Mouse (Mus musculus): ENCODE measurements around the gene Cobl. TPM values are rescaled to one million over a fixed set of nuclear protein-coding genes. Genes with fewer than 3 reads are reported as not detected.

The Cobl gene
- polyA plus RNA-seq, 1 experiment from 2014 or later, result 16.1 TPM

DNA sequence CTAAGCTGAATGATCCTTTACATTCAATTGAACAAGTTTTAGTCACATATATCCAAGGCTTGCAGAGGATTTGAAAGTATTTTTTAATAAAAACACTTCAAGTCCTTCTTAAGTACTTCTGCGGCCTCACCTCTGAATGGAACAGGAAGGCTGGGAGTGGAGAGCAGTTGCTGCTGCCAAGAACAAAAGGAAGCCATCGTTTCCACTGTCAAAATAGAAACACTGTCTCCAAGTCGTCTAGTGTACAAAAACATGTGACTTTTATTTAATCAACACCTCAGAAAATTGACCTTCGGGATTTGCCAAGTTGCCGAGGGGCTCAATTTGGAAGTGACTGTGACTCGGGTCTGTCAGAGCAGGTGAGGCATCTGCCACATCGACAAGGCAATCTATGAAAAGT, 184.0 kb downstream of the Cobl start:
- WGBS, result 69% methylated on average over 7 of the region's 7 CpGs
- Histone ChIP-seq H3K4me3 (no peak overlapping the region), H3K9me3 (no peaks in the 10 kb centered on the region), H3K36me3 (replicated peaks) (no peaks in the 10 kb centered on the region), H3K27me3 (replicated peaks) (no peaks in the 10 kb centered on the region), H3K4me2 (no peak overlapping the region), H3K27ac (no peak overlapping the region), H3K9ac (no peak overlapping the region), H3K4me1 (no peaks in the 10 kb centered on the region)
- no peak for ATAC-seq (replicated peaks)

DNA sequence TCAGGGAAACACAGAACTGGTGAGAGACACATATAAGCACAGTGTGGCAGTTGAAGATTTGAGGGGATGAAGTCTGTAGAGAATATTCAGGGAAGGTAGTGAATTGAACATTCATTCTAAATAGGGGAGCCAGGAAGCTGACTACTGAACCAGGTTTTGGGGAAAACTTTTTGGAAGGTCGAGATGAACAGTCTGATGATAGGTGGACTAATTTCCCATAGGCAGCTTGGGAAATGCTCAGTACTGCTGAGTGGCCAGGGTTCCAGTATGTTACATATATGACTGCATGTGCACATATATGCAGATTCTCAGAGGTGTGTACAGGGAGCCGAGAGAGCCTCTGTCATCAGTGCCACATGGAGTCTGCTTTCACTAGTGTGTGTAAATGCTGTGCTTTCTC, 190.5 kb downstream of the Cobl start:
- Histone ChIP-seq H3K4me2 (no peak overlapping the region), H3K4me3 (no peak overlapping the region), H3K27me3 (replicated peaks) (no peaks in the 10 kb centered on the region), H3K27ac (no peak overlapping the region), H3K9ac (no peak overlapping the region), H3K4me1 (no peaks in the 10 kb centered on the region), H3K9me3 (no peaks in the 10 kb centered on the region), H3K36me3 (replicated peaks) (no peaks in the 10 kb centered on the region)
- WGBS, result 81% methylated on average over 2 of the region's 2 CpGs
- no peak for ATAC-seq (replicated peaks)

DNA sequence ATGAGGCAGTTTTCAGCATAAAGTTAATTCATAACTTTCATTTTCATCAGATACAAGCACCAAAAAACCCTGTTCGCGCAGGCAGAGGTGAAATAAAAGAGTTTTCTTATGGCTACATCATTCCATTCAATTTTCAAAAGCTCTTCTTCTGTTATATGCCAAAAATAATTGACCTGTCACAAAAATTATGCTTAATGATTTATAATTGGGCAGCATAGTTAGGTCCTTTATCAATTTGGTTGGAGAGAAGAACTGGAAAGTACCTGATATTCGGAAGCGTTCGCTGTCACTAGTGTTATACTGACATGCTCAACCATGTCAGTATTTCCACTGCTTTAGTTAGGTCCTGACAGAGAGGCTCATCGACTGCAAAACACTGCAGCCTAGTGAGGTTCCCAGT, 191.0 kb downstream of the Cobl start:
- no peak for ATAC-seq (replicated peaks)
- Histone ChIP-seq H3K27ac (no peak overlapping the region), H3K36me3 (replicated peaks) (no peaks in the 10 kb centered on the region), H3K4me2 (no peak overlapping the region), H3K9ac (no peak overlapping the region), H3K9me3 (no peaks in the 10 kb centered on the region), H3K4me1 (no peaks in the 10 kb centered on the region), H3K4me3 (no peak overlapping the region), H3K27me3 (replicated peaks) (no peaks in the 10 kb centered on the region)
- WGBS, result 88% methylated on average over 6 of the region's 6 CpGs

DNA sequence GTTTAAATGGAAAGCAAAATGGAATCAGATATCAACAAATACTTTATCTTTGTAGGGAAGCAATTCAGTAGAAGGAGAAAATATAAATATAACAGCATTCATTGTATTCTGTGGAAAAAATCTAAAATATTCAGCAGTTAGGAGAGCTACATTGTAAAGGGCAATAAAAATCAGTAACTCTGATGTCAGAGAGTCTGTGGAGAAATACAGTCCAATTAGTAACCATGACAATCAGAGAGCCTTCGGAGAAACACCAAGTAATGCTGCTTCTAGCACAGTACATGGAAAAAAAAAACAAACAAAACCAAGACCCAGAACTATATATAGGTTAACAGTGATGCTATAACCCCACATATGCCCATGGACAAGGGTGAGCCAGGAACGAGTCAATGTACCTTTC, 206.3 kb downstream of the Cobl start:
- Histone ChIP-seq H3K4me3 (no peak overlapping the region), H3K9ac (no peak overlapping the region), H3K4me2 (no peak overlapping the region), H3K4me1 (peaks cover 5% of the 10 kb centered on the region; the same call in 1 of the 2 replicates), H3K9me3 (no peaks in the 10 kb centered on the region), H3K27me3 (replicated peaks) (no peaks in the 10 kb centered on the region), H3K27ac (no peak overlapping the region), H3K36me3 (replicated peaks) (no peaks in the 10 kb centered on the region)
- ATAC-seq (replicated peaks), result no peak
- WGBS, result 52% methylated on average over 2 of the region's 2 CpGs

DNA sequence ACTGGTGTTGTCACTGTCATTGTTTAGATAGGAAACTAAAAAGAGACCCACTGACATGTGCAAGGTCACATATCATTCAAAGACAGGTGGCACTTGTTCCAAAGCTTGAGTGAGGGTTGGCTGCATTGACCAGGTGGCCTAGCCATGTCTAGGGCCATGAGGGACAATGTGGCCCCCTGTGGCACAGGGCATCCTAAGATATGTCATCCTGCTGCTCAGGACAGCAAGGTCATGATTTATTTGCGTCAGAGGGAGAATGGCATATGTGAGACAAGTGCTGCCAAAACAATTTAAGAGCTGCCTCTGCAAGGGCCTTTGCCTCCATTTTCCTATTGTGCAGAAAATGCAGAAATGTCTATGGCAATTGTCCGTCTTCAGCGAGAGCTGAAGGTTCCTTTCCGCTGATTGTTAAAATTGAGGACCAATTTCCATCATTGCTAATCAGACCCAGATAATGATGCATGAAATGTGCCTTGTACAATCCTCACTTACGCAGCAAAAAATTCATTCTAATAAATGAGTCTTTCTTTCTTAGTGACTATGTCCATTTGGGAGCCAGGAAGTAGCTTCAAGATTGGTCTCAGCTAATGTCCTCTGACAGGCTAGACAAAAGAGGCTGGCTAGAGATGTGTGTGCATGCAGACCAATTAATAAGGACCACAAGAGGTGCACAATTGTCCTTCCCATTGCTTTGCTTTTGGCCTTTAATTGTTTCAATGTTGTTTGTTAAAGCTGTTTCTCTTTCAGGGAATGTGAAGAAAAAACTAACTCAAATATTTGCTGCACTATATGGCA, 207.2 kb downstream of the Cobl start:
- no peak overlapping the region for H3K9ac ChIP-seq
- WGBS, result 54% methylated on average over 5 of the region's 5 CpGs
- H3K27ac ChIP-seq, result no peak overlapping the region
- no peak for ATAC-seq (replicated peaks)
- H3K4me1 ChIP-seq, result peaks cover 5% of the 10 kb centered on the region; the same call in 1 of the 2 replicates
- no peaks in the 10 kb centered on the region for H3K36me3 ChIP-seq (replicated peaks)
- H3K4me2 ChIP-seq, result no peak overlapping the region
- no peaks in the 10 kb centered on the region for H3K27me3 ChIP-seq (replicated peaks)
- no peak overlapping the region for H3K4me3 ChIP-seq
- no peaks in the 10 kb centered on the region for H3K9me3 ChIP-seq

DNA sequence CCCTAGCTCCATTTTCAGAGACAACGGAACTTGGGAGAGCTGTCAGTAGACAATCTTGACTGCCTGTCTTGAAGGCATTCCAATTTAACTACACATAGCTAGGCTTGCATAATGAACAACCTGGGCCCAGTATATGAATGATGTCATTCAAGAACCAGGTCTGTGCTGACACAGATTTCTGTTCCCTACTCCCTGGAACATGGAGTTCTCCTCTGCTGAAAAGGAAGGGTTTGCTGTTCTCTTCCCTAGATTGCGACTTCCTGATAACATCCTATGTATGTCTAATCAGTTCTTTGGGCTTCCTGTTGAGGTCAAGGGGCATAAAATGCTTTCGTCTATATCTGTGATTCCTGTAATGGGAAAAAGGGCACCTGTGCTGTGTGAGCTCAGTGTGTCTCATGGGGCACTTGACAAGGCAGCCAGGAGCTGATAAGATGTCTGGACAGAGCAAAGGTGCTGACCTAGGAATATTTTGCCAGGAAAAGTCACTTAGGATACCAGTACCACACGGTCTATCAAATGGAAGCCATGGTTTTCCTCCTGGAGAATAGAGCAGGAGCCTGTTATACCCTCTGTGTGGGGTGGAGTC, 219.3 kb downstream of the Cobl start:
- Histone ChIP-seq H3K36me3 (replicated peaks) (no peaks in the 10 kb centered on the region), H3K27me3 (replicated peaks) (no peaks in the 10 kb centered on the region), H3K4me2 (no peak overlapping the region), H3K9me3 (no peaks in the 10 kb centered on the region), H3K9ac (no peak overlapping the region), H3K27ac (no peak overlapping the region), H3K4me1 (no peaks in the 10 kb centered on the region), H3K4me3 (no peak overlapping the region)
- no peak for ATAC-seq (replicated peaks)
- 84% methylated on average over 4 of the region's 4 CpGs for WGBS

DNA sequence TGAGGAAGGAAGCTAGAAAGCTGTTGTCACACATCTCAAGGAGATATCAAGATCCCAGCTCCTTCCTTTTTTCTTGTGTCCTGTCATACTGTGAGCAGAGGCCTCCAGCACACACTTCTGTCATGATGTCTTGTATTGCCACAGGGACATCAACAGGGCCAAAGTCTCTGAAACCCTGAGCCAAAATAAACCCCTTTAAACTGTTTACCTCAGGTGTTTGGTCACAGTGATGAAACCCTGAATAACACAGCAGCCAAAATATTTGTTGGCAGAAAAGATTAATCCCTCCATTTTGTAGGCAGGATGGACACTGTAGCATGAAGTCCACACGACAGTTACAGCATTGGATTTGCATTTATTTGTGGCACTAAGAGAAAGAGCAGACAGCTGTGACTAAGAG, 228.4 kb downstream of the Cobl start:
- H3K9me3 ChIP-seq, result no peaks in the 10 kb centered on the region
- no peak overlapping the region for H3K9ac ChIP-seq
- no peak overlapping the region for H3K4me3 ChIP-seq
- H3K27me3 ChIP-seq (replicated peaks), result no peaks in the 10 kb centered on the region
- peaks cover 5% of the 10 kb centered on the region; the same call in 1 of the 2 replicates for H3K36me3 ChIP-seq (replicated peaks)
- ATAC-seq (replicated peaks), result no peak
- 39% methylated on average over 1 of the region's 1 CpGs for WGBS
- H3K4me2 ChIP-seq, result no peak overlapping the region
- H3K27ac ChIP-seq, result no peak overlapping the region
- H3K4me1 ChIP-seq, result no peaks in the 10 kb centered on the region

DNA sequence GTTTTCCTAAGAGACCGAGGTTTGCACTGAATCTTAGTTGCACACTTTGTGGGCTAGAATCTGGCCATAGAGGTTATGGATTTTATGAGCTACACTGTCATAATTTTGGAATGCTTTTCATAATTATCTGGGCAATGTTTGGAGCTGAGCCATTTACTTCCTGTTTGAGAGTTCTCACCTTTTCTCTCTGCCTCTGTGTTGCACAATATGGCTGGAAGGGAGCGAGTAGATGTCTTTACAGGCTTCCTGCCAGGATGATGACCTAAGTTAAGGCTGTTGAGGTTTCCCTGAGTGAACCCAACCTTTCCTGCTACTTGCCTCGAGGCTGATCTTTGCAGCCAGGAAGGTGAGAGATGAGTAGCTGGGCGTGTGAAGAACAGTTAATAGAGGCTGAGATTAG, 229.9 kb downstream of the Cobl start:
- Histone ChIP-seq H3K9ac (no peak overlapping the region), H3K4me1 (no peaks in the 10 kb centered on the region), H3K4me2 (no peak overlapping the region), H3K27me3 (replicated peaks) (no peaks in the 10 kb centered on the region), H3K27ac (no peak overlapping the region), H3K4me3 (no peak overlapping the region), H3K9me3 (no peaks in the 10 kb centered on the region), H3K36me3 (replicated peaks) (peaks cover 5% of the 10 kb centered on the region; the same call in 1 of the 2 replicates)
- no peak for ATAC-seq (replicated peaks)
- WGBS, result 76% methylated on average over 4 of the region's 4 CpGs

DNA sequence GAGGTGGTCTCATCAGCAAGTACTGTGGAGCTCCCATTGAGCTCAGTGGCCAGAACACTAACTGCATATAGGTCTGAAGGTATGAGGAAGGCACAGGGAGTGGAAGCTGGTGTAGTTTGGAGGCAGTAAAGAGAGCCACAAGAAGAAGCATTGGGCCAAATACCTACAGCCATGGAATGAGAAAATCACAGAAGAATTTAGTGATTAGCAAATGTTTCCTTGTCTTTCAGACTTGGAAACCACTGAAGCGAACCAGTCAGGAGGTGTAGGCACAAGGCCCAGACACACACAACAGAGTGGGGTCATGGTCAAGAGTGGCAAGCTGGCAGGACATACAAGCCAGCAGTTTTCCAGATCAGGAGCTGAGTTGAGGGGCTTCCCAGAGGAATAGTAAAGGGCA, 230.6 kb downstream of the Cobl start:
- Histone ChIP-seq H3K27ac (no peak overlapping the region), H3K9ac (no peak overlapping the region), H3K27me3 (replicated peaks) (no peaks in the 10 kb centered on the region), H3K36me3 (replicated peaks) (peaks cover 5% of the 10 kb centered on the region; the same call in 1 of the 2 replicates), H3K9me3 (no peaks in the 10 kb centered on the region), H3K4me2 (no peak overlapping the region), H3K4me3 (no peak overlapping the region), H3K4me1 (no peaks in the 10 kb centered on the region)
- WGBS, result 88% methylated on average over 1 of the region's 1 CpGs
- no peak for ATAC-seq (replicated peaks)

DNA sequence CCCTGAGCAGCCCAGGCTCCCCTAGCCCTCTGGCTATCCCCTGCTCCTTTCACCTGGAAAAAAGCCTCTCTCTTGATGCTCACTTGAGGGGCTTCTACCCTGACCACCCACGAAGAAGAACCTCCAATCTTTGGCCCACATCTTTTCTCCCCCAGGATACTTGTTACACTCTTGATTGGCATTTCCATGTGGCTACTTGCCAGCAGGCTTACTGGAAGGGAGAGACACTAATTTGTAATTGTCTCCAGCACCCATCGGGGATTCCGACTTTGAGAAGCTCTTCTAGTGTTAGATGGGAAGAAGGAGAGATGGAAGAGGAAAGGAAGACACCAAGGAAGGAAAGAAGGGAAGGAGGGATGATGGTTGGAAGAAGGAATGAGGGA, 232.0 kb downstream of the Cobl start:
- Histone ChIP-seq H3K9me3 (no peaks in the 10 kb centered on the region), H3K9ac (no peak overlapping the region), H3K27ac (no peak overlapping the region), H3K4me1 (no peaks in the 10 kb centered on the region), H3K27me3 (replicated peaks) (no peaks in the 10 kb centered on the region), H3K36me3 (replicated peaks) (peaks cover 5% of the 10 kb centered on the region; the same call in 1 of the 2 replicates), H3K4me2 (no peak overlapping the region), H3K4me3 (no peak overlapping the region)
- ATAC-seq (replicated peaks), result no peak
- 70% methylated on average over 3 of the region's 3 CpGs for WGBS

DNA sequence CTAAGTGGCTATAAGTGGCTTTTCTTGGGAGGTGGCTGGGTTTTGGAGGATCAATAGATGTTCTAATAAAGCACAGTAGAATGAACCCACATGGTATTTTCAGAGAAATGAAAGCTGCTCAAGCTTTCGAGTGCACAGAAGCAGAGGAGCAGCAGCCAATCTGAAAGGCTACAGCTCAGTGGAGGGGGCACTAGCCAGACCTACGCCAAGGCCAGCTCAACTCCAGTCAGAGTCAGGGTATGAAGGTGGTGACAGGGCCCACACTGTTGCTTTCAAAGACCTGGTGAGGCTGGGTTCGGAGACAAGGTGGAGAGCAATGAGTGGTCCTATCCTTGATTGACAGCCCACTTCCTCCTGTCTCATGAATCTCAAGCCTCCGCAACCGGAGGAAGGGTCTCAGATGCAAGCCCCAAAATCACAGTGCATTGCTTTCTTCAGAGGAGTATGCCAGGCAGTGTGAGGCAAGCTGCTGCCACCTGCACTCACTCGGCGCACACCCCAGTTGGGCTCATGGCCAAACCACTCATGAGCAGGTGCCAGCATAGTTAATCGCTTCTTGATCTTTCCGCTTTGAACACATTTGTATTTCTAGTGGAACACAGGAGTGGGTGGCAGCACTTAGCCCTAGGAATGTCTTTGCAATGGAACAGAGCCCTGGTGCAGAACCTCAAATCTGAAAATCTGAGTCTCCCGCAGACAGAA, 232.6 kb downstream of the Cobl start:
- no peaks in the 10 kb centered on the region for H3K9me3 ChIP-seq
- H3K4me3 ChIP-seq, result no peak overlapping the region
- peak; percentile 68 for ATAC-seq (replicated peaks)
- H3K36me3 ChIP-seq (replicated peaks), result peaks cover under 1% of the 10 kb centered on the region; the same call in 1 of the 2 replicates
- H3K9ac ChIP-seq, result no peak overlapping the region
- H3K27me3 ChIP-seq (replicated peaks), result no peaks in the 10 kb centered on the region
- no peaks in the 10 kb centered on the region for H3K4me1 ChIP-seq
- H3K27ac ChIP-seq, result no peak overlapping the region
- no peak overlapping the region for H3K4me2 ChIP-seq
- 80% methylated on average over 10 of the region's 10 CpGs for WGBS

DNA sequence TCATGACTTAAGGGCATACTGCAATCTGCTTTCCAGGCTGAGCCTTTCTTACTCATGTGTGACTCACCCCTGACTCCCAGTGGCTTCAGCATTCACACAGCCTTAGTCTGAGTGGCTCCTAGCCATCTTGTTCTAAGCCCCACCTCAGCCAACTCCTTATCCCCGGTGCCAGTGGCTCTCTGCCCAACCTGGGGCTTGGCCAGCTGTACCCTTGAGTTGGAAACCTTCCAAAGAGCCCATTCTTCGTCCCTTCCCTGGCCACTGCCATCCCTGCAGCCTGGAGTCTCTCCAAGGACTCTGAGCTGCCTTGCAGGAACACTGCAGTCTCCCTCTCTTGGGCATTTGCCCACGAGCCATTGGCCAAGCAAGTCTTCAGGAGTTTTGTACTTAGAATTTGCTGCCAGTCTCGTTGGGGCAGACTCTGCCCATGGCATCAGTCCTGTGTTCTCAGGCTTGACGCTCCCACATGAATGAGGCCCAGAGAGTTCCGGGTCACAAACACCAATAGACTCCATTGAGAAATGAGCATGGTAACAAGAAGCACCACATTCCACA, 233.2 kb downstream of the Cobl start:
- H3K9ac ChIP-seq, result no peak overlapping the region
- no peak overlapping the region for H3K4me3 ChIP-seq
- 62% methylated on average over 6 of the region's 6 CpGs for WGBS
- H3K27me3 ChIP-seq (replicated peaks), result no peaks in the 10 kb centered on the region
- H3K4me2 ChIP-seq, result no peak overlapping the region
- H3K27ac ChIP-seq, result no peak overlapping the region
- ATAC-seq (replicated peaks), result peak; percentile 89
- H3K36me3 ChIP-seq (replicated peaks), result no peaks in the 10 kb centered on the region; the same call in 1 of the 2 replicates
- no peaks in the 10 kb centered on the region for H3K9me3 ChIP-seq
- H3K4me1 ChIP-seq, result no peaks in the 10 kb centered on the region

Measured in midbrain, embryonic 15.5 days (tissue).